11 mouse cellular contexts compared by ENCODE assay signal in genomic region chr10:120128601-120129277, GRCm38 (mm10). TPM values are rescaled to one million over a fixed set of nuclear protein-coding genes. Genes with fewer than 3 reads are reported as not detected.
DNase-seq lines count a peak whose midpoint lies in the region; ATAC-seq lines count a peak whose summit lies in the region.
"Had no signal": no experiment of that assay in that cellular context is flagged by ENCODE, and none has a peak within 500 bp of the region (broad histone marks: within the 10 kb centered on the region; RNA-seq: fewer than 3 reads in every experiment).

No protein-coding gene starts in this region.

- H3K27ac ChIP-seq in heart, embryonic 13.5 days (replicated peaks): no peak overlapping the region
- H3K27ac ChIP-seq in intestine, embryonic 15.5 days: no peak overlapping the region
- no peak overlapping the region for H3K27ac ChIP-seq in forebrain, embryonic 14.5 days (ENCODE audit: low read depth, low read length)

- 36% methylated on average over 13 of the region's 13 CpGs for WGBS in heart, embryonic 13.5 days
- 30% methylated on average over 13 of the region's 13 CpGs for WGBS in intestine, embryonic 15.5 days
- WGBS in forebrain, embryonic 14.5 days: 56% methylated on average over 13 of the region's 13 CpGs

- peak overlapping the region; percentile 25 for H3K4me3 ChIP-seq in heart, embryonic 13.5 days
- H3K4me3 ChIP-seq in intestine, embryonic 15.5 days (replicated peaks): no peak overlapping the region
- no peak overlapping the region for H3K4me3 ChIP-seq in forebrain, embryonic 14.5 days (ENCODE audit: low read depth, low read length)

- H3K27me3 ChIP-seq in heart, embryonic 13.5 days (replicated peaks): no peaks in the 10 kb centered on the region; the same call in 1 of the 2 replicates
- no peaks in the 10 kb centered on the region for H3K27me3 ChIP-seq in intestine, embryonic 15.5 days (replicated peaks)
- H3K27me3 ChIP-seq in forebrain, embryonic 14.5 days (replicated peaks; ENCODE audit: control insufficient read depth, insufficient read depth, low read length): no peaks in the 10 kb centered on the region
- H3K27me3 ChIP-seq: Patski had no signal

- no peak for ATAC-seq in heart, embryonic 13.5 days (ENCODE audit: extremely low read depth, insufficient number of reproducible peaks, low FRiP score, low TSS enrichment)
- ATAC-seq in intestine, embryonic 15.5 days: no peak
- no peak for ATAC-seq in forebrain, embryonic 14.5 days
- ATAC-seq: inflammation-experienced regulatory T-cells, adult 6 months; Patski had no signal

- no peak for DNase-seq in heart, adult 9 months (ENCODE audit: low spot score in 2 of 2)
- peak; percentile 49 for DNase-seq in brain, adult 2 months (ENCODE audit: low read depth, low spot score)
- DNase-seq in kidney, postnatal 4 days: peak; percentile 30 to 48
- no peak for DNase-seq in thymus, postnatal 0 days (ENCODE audit: low spot score)
- DNase-seq in right cerebral cortex, postnatal 14 days: no peak
- no peak for DNase-seq in forebrain, embryonic 14.5 days (ENCODE audit: low spot score)
- DNase-seq: B cell, adult 2 months had no signal

- peak overlapping the region; percentile 50 for H3K4me2 ChIP-seq in heart, embryonic 13.5 days
- H3K4me2 ChIP-seq in intestine, embryonic 15.5 days (replicated peaks): peak overlapping the region; percentile 31; the same call in 1 of the 2 replicates
- no peak overlapping the region for H3K4me2 ChIP-seq in forebrain, embryonic 14.5 days (ENCODE audit: low read length)

- H3K9me3 ChIP-seq in heart, embryonic 13.5 days: no peaks in the 10 kb centered on the region
- no peaks in the 10 kb centered on the region for H3K9me3 ChIP-seq in intestine, embryonic 15.5 days
- H3K9me3 ChIP-seq in forebrain, embryonic 14.5 days (replicated peaks; ENCODE audit: control insufficient read depth, low read length): no peaks in the 10 kb centered on the region

- H3K9ac ChIP-seq in heart, embryonic 13.5 days: no peak overlapping the region
- H3K9ac ChIP-seq in intestine, embryonic 15.5 days: no peak overlapping the region
- H3K9ac ChIP-seq in forebrain, embryonic 14.5 days (ENCODE audit: low read length): no peak overlapping the region

- H3K4me1 ChIP-seq in heart, embryonic 13.5 days: no peaks in the 10 kb centered on the region
- no peaks in the 10 kb centered on the region for H3K4me1 ChIP-seq in intestine, embryonic 15.5 days (replicated peaks)
- H3K4me1 ChIP-seq in forebrain, embryonic 14.5 days (ENCODE audit: control insufficient read depth, insufficient read depth, low read length): no peaks in the 10 kb centered on the region

- H3K36me3 ChIP-seq in heart, embryonic 13.5 days: no peaks in the 10 kb centered on the region
- H3K36me3 ChIP-seq in intestine, embryonic 15.5 days: no peaks in the 10 kb centered on the region
- H3K36me3 ChIP-seq in forebrain, embryonic 14.5 days (ENCODE audit: control insufficient read depth, insufficient read depth, low read length): no peaks in the 10 kb centered on the region

RNA-seq across cellular contexts. Expression of gene Helb, which starts 16.0 kb away (rescaled TPM):
- 5.7 and 6.0 TPM in 2 replicates for polyA plus RNA-seq in heart, embryonic 13.5 days (2015; fragmentation: Nextera tagmentation; extraction: Ambion mirVana)
- polyA plus RNA-seq in intestine, embryonic 15.5 days (2015; fragmentation: Nextera tagmentation; extraction: Ambion mirVana): 4.4 and 5.4 TPM in 2 replicates
- 12.1 and 12.8 TPM in 2 replicates for polyA plus RNA-seq in thymus, postnatal 0 days (2015; fragmentation: Nextera tagmentation; extraction: Ambion mirVana)
- polyA plus RNA-seq in forebrain, embryonic 14.5 days (2014; fragmentation: Nextera tagmentation; extraction: Ambion mirVana): 2.6 and 3.3 TPM in 2 replicates

Comparison
In these comparisons a context has a peak if more than half of its experiments do, and no peak if none do; other contexts are left out.
1. DNase-seq: peak in brain, adult 2 months (single experiment) and kidney, postnatal 4 days (2 of 2); none in heart, adult 9 months (0 of 2), thymus, postnatal 0 days (single experiment), right cerebral cortex, postnatal 14 days (single experiment) and forebrain, embryonic 14.5 days (single experiment).